Mouse (Mus musculus) MEL (cell line): Measurements from ENCODE around the gene Get4. TPM values are rescaled to one million over a fixed set of nuclear protein-coding genes. Genes with fewer than 3 reads are reported as not detected.

Experiments
- DNase-seq: peaks from one replicate; pipeline ENCODE4 v3.0.0; 2011; ENCODE audit warnings: low read depth, low spot score
- H3K27ac ChIP-seq: 2 replicates; pipeline ENCODE4 v1.5.1; 2012; ENCODE audit warnings: low read depth, mild to moderate bottlenecking, control low read depth, low read length, moderate library complexity; ENCODE audit not compliant: control insufficient read depth
- H3K27me3 ChIP-seq, 2 experiments: fragments of 150-350 bp in 1 of 2; sonication (generic) in 1 of 2; 2 replicates each; pipeline ENCODE4 v1.6.1; 2012; ENCODE audit warnings: low read length in 2 of 2, mild to moderate bottlenecking in 2 of 2, improper control_type of control experiment in 1 of 2, moderate library complexity in 1 of 2; ENCODE audit not compliant: insufficient read depth in 2 of 2, control insufficient read depth in 1 of 2
- H3K36me3 ChIP-seq, 2 experiments: 2 replicates each; pipeline ENCODE4 v1.6.1; 2012 to 2014; ENCODE audit warnings: low read length in 2 of 2, improper control_type of control experiment in 1 of 2, inconsistent platforms in 1 of 2, mild to moderate bottlenecking in 1 of 2; ENCODE audit not compliant: insufficient read depth in 2 of 2, control insufficient read depth in 1 of 2
- H3K4me1 ChIP-seq, 2 experiments: fragments of 150-350 bp in 1 of 2; sonication (generic) in 1 of 2; 2 replicates each; pipeline ENCODE4 v1.6.1; 2012; ENCODE audit warnings: low read length in 2 of 2, improper control_type of control experiment in 1 of 2, mild to moderate bottlenecking in 1 of 2; ENCODE audit not compliant: insufficient read depth in 2 of 2, control insufficient read depth in 1 of 2
- H3K4me3 ChIP-seq, 2 experiments: fragments of 150-350 bp in 1 of 2; sonication (generic) in 1 of 2; 2 replicates each; pipeline ENCODE4 v1.5.1; 2012; ENCODE audit warnings: low read depth in 2 of 2, low read length in 2 of 2, mild to moderate bottlenecking in 2 of 2, moderate library complexity in 2 of 2, control low read depth in 1 of 2, improper control_type of control experiment in 1 of 2; ENCODE audit not compliant: control insufficient read depth in 1 of 2, insufficient read depth in 1 of 2
- H3K79me2 ChIP-seq: 2 replicates; pipeline ENCODE4 v1.6.1; 2012; ENCODE audit warnings: mild to moderate bottlenecking, low read length, moderate library complexity; ENCODE audit not compliant: control insufficient read depth, poor library complexity, insufficient read depth
- H3K9ac ChIP-seq: 2 replicates; pipeline ENCODE4 v1.6.1; 2012; ENCODE audit warnings: low read depth, mild to moderate bottlenecking, control low read depth, low read length, moderate library complexity; ENCODE audit not compliant: control insufficient read depth, poor library complexity, severe bottlenecking
- H3K9me3 ChIP-seq: fragments of 150-350 bp; sonication (generic); replicated peaks from 2 replicates; pipeline ENCODE4 v1.6.1; 2012; ENCODE audit warnings: mild to moderate bottlenecking, low read length, improper control_type of control experiment, moderate library complexity; ENCODE audit not compliant: insufficient read depth
- CHD2 ChIP-seq: IDR thresholded peaks from 2 replicates; pipeline ENCODE4 v1.6.1; 2011; ENCODE audit warnings: low read length, improper control_type of control experiment
- CTCF ChIP-seq, 3 experiments: IDR thresholded peaks in 2 of 3; conservative IDR thresholded peaks in 1 of 3; 2 replicates each; pipeline ENCODE4 v1.5.1; 2011 to 2012; ENCODE audit warnings: low read length in 3 of 3, low read depth in 2 of 3, mild to moderate bottlenecking in 2 of 3, improper control_type of control experiment in 1 of 3, inconsistent platforms in 1 of 3, mixed read lengths in 1 of 3, moderate library complexity in 1 of 3; ENCODE audit not compliant: control insufficient read depth in 1 of 3, insufficient read depth in 1 of 3, poor library complexity in 1 of 3, severe bottlenecking in 1 of 3
- ELF1 ChIP-seq: IDR thresholded peaks from 2 replicates; pipeline ENCODE4 v1.6.1; 2014; ENCODE audit warnings: low read depth, mild to moderate bottlenecking, inconsistent platforms, low read length, improper control_type of control experiment, moderate library complexity
- HCFC1 ChIP-seq: IDR thresholded peaks from 2 replicates; pipeline ENCODE4 v1.6.1; 2012; ENCODE audit warnings: low read depth, mild to moderate bottlenecking, inconsistent platforms, low read length, improper control_type of control experiment, moderate library complexity
- KAT2A ChIP-seq: conservative IDR thresholded peaks from 2 replicates; pipeline ENCODE4 v1.6.1; 2012; ENCODE audit warnings: low read depth, low read length, improper control_type of control experiment, inconsistent platforms
- MAFK ChIP-seq: IDR thresholded peaks from 2 replicates; pipeline ENCODE4 v1.6.1; 2011; ENCODE audit warnings: low read depth, mild to moderate bottlenecking, low read length, improper control_type of control experiment, borderline replicate concordance
- MAZ ChIP-seq: IDR thresholded peaks from 2 replicates; pipeline ENCODE4 v1.6.1; 2012; ENCODE audit warnings: low read depth, mild to moderate bottlenecking, inconsistent platforms, low read length, improper control_type of control experiment
- MEF2A ChIP-seq: IDR thresholded peaks from 2 replicates; pipeline ENCODE4 v1.6.1; 2014; ENCODE audit warnings: low read depth, mild to moderate bottlenecking, inconsistent platforms, low read length, improper control_type of control experiment; ENCODE audit not compliant: poor library complexity, insufficient replicate concordance, severe bottlenecking; ENCODE audit errors: extremely low read depth
- MXI1 ChIP-seq: IDR thresholded peaks from 2 replicates; pipeline ENCODE4 v1.6.1; 2011; ENCODE audit warnings: mild to moderate bottlenecking, low read depth, low read length, improper control_type of control experiment
- NELFE ChIP-seq: IDR thresholded peaks from 2 replicates; pipeline ENCODE4 v1.6.1; 2011; ENCODE audit warnings: low read depth, low read length, improper control_type of control experiment
- POLR2A ChIP-seq, 2 experiments: IDR thresholded peaks; 2 replicates each; pipeline ENCODE4 v1.6.1; 2011 to 2012; ENCODE audit warnings: low read length in 2 of 2, mild to moderate bottlenecking in 2 of 2, control low read depth in 1 of 2, improper control_type of control experiment in 1 of 2, low read depth in 1 of 2, moderate library complexity in 1 of 2; ENCODE audit not compliant: control insufficient read depth in 1 of 2, insufficient read depth in 1 of 2, poor library complexity in 1 of 2
- POLR2AphosphoS2 ChIP-seq: IDR thresholded peaks from 2 replicates; pipeline ENCODE4 v1.6.1; 2011; ENCODE audit warnings: low read length, improper control_type of control experiment
- RAD21 ChIP-seq: IDR thresholded peaks from 2 replicates; pipeline ENCODE4 v1.6.1; 2011; ENCODE audit warnings: mild to moderate bottlenecking, low read depth, low read length, improper control_type of control experiment
- SIN3A ChIP-seq: IDR thresholded peaks from 2 replicates; pipeline ENCODE4 v1.6.1; 2012; ENCODE audit warnings: low read length, improper control_type of control experiment, inconsistent platforms
- SMC3 ChIP-seq: IDR thresholded peaks from 2 replicates; pipeline ENCODE4 v1.6.1; 2011; ENCODE audit warnings: low read depth, low read length, improper control_type of control experiment
- TAL1 ChIP-seq: IDR thresholded peaks from 2 replicates; pipeline ENCODE4 v1.6.1; 2012; ENCODE audit warnings: mild to moderate bottlenecking, inconsistent platforms, low read length, moderate library complexity, mixed read lengths
- TBP ChIP-seq: IDR thresholded peaks from 2 replicates; pipeline ENCODE4 v1.8.0; 2011; ENCODE audit warnings: low read depth, low read length, improper control_type of control experiment
- TCF12 ChIP-seq: IDR thresholded peaks from 2 replicates; pipeline ENCODE4 v1.6.1; 2014; ENCODE audit warnings: low read depth, mild to moderate bottlenecking, inconsistent platforms, low read length, improper control_type of control experiment, moderate library complexity
- USF1 ChIP-seq: IDR thresholded peaks from 2 replicates; pipeline ENCODE4 v1.6.1; 2014; ENCODE audit warnings: low read depth, mild to moderate bottlenecking, inconsistent platforms, low read length, improper control_type of control experiment, moderate library complexity
- USF2 ChIP-seq, 2 experiments: IDR thresholded peaks; 2 replicates each; pipeline ENCODE4 v1.6.1; 2011 to 2012; ENCODE audit warnings: improper control_type of control experiment in 2 of 2, low read length in 2 of 2, borderline replicate concordance in 1 of 2, inconsistent platforms in 1 of 2, low read depth in 1 of 2, mild to moderate bottlenecking in 1 of 2; ENCODE audit not compliant: insufficient read depth in 1 of 2
- ZMIZ1 ChIP-seq: IDR thresholded peaks from 2 replicates; pipeline ENCODE4 v1.6.1; 2012; ENCODE audit warnings: low read depth, mild to moderate bottlenecking, inconsistent platforms, low read length, improper control_type of control experiment, moderate library complexity
- ZNF384 ChIP-seq: IDR thresholded peaks from 2 replicates; pipeline ENCODE4 v1.6.1; 2012; ENCODE audit warnings: low read depth, mild to moderate bottlenecking, inconsistent platforms, low read length, improper control_type of control experiment
- polyA plus RNA-seq, 2 experiments: library from polyadenylated mRNA; stranded (reverse) in 1 of 2; unstranded in 1 of 2; fragments of >175 nt in 1 of 2; fragments of >200 nt in 1 of 2; gene quantifications; 2 replicates each; pipeline versions ENCODE4 v1.2.1 to v1.2.4; 2012; ENCODE audit warnings: low replicate concordance in 2 of 2, low read depth in 1 of 2; ENCODE audit not compliant: insufficient read length in 2 of 2, insufficient read depth in 1 of 2, missing spikeins in 1 of 2
- total RNA-seq: library from RNA; depleted of rRNA; stranded (reverse); fragments of 300-350 nt; gene quantifications from 2 replicates; pipeline ENCODE4 v1.2.3, GENCODE M21; 2012

Get4 gene
- total and polyA plus RNA-seq, 3 experiments, result 117 to 180 TPM; not detected in 1

DNA sequence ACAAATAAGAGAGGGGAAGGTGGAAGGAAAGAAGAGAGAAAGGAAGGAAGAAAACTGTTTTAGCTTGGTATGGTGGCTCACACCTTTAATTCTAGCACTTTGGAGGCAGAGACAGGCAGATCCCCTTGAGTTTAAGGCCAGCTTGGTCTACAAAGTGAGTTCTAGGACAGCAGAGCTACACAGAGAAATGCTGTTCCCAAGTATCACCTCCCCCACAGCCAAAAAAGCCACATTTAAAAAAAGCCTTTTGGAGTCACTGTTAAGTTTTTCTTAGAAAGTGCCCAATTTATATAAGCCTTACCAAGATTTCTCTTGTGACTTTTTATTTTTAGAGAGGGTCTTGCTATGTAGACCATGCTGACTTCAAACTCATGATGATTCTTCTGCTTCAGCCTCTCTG lies 37.8 kb upstream of the Get4 start:
- no peak for TF ChIP-seq POLR2AphosphoS2
- TF ChIP-seq KAT2A, result no peak
- TF ChIP-seq CTCF (IDR thresholded peaks at IDR 0.05 in 2 of 3, conservative IDR thresholded peaks at IDR 0.05 in 1 of 3; ENCODE audit: control insufficient read depth in 1 of 3, insufficient read depth in 1 of 3, low read depth in 2 of 3, low read length in 3 of 3, poor library complexity in 1 of 3, severe bottlenecking in 1 of 3), result no peak
- no peak for TF ChIP-seq RAD21
- TF ChIP-seq CHD2, result no peak
- no peak for TF ChIP-seq ZMIZ1
- TF ChIP-seq TCF12, result no peak
- TF ChIP-seq MAZ, result no peak
- TF ChIP-seq MXI1, result no peak
- no peak for TF ChIP-seq NELFE
- Histone ChIP-seq H3K4me1 (no peaks in the 10 kb centered on the region), H3K27ac (no peak overlapping the region)

GRCm38 (mm10) chr5:139215184-139215583 lies 36.9 kb upstream of the Get4 start:
- no peak overlapping the region for H3K27ac ChIP-seq
- TF ChIP-seq ZNF384 (no peak), TAL1 (no peak), HCFC1 (no peak), USF1 (no peak), TBP (no peak), ELF1 (no peak), CTCF (IDR thresholded peaks at IDR 0.05 in 2 of 3, conservative IDR thresholded peaks at IDR 0.05 in 1 of 3; ENCODE audit: control insufficient read depth in 1 of 3, insufficient read depth in 1 of 3, low read depth in 2 of 3, low read length in 3 of 3, poor library complexity in 1 of 3, severe bottlenecking in 1 of 3) (no peak), POLR2A (IDR thresholded peaks at IDR 0.05; ENCODE audit: control insufficient read depth in 1 of 2, insufficient read depth in 1 of 2, low read depth in 1 of 2, low read length in 2 of 2, poor library complexity in 1 of 2) (no peak), SMC3 (no peak), USF2 (IDR thresholded peaks at IDR 0.05; ENCODE audit: borderline replicate concordance in 1 of 2, insufficient read depth in 1 of 2, low read depth in 1 of 2, low read length in 2 of 2) (no peak), MAFK (no peak), MEF2A (no peak), KAT2A (no peak), SIN3A (no peak), NELFE (no peak)
- no peaks in the 10 kb centered on the region for H3K9me3 ChIP-seq
- no peaks in the 10 kb centered on the region for H3K4me1 ChIP-seq
- no peak for DNase-seq
- no peak overlapping the region for H3K9ac ChIP-seq
- peaks cover 0 to 13% of the 10 kb centered on the region in 2 experiments; a peak in 2 of 4 replicates for H3K36me3 ChIP-seq
- H3K4me3 ChIP-seq, result no peak overlapping the region
- no peaks in the 10 kb centered on the region for H3K27me3 ChIP-seq
- H3K79me2 ChIP-seq, result peaks cover 27% of the 10 kb centered on the region

More for the DNA sequence above, 37.8 kb upstream of the Get4 start:
- no peaks in the 10 kb centered on the region for H3K27me3 ChIP-seq
- H3K9ac ChIP-seq, result no peak overlapping the region
- H3K36me3 ChIP-seq, result peaks cover 0 to 18% of the 10 kb centered on the region in 2 experiments; a peak in 2 of 4 replicates
- DNase-seq, result no peak
- no peaks in the 10 kb centered on the region for H3K9me3 ChIP-seq
- H3K79me2 ChIP-seq, result peaks cover 35% of the 10 kb centered on the region
- no peak overlapping the region for H3K4me3 ChIP-seq
